Comparison of ENCODE assay signal across 11 mouse cellular contexts in the genomic region with DNA sequence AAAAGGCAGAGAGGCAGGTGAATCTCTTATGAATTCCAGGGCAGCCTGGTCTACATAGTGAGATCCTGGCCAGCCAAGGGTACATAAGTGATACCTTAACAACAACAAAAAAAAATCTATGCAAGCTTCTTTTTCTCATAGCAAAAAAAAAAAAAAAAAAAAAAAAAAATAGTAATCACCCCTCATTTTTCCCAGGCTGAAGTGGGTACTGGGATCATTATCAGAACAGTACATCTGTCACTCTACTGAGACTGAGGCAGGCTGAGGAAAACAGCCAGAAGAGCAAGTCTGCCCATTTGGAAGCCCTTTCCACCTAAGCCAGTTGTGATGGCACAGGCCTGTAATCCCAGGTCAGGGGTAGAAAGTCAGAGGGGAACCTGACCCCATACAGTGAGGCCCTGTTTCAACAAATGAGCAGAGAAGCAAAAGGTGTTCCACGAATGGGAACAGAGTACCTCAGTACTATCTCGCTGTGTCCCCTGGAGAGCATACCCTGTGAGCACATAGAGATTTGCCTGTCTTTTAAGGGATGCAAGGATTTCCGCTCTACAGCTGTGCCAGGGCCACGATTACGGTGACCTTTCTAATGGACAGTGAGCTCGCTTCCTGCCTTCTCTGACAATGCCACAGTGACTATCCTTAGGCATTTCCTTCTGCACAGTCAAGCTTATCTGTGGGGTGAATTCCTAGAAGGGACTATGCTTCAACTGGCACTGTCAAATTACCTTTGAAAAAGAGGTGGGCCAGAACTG. TPM values are rescaled to one million over a fixed set of nuclear protein-coding genes. Genes with fewer than 3 reads are reported as not detected.
DNase-seq lines count a peak whose midpoint lies in the region; ATAC-seq lines count a peak whose summit lies in the region.
"Had no signal": no experiment of that assay in that cellular context is flagged by ENCODE, and none has a peak within 500 bp of the region (broad histone marks: within the 10 kb centered on the region; RNA-seq: fewer than 3 reads in every experiment).

No protein-coding gene starts in this region.

- no peaks in the 10 kb centered on the region for H3K27me3 ChIP-seq in limb, embryonic 12.5 days
- no peaks in the 10 kb centered on the region for H3K27me3 ChIP-seq in limb, embryonic 10.5 days (ENCODE audit: low read depth, poor library complexity, severe bottlenecking)
- no peaks in the 10 kb centered on the region for H3K27me3 ChIP-seq in embryonic facial prominence, embryonic 15.5 days
- no peaks in the 10 kb centered on the region for H3K27me3 ChIP-seq in liver, embryonic 13.5 days
- H3K27me3 ChIP-seq in midbrain, embryonic 14.5 days (ENCODE audit: control insufficient read depth, insufficient read depth, low read length): 0 out of 2 replicates have a peak, but pooled peaks cover 2% of the 10 kb centered on the region

- H3K4me3 ChIP-seq in limb, embryonic 12.5 days (replicated peaks): no peak overlapping the region
- no peak overlapping the region for H3K4me3 ChIP-seq in limb, embryonic 10.5 days
- H3K4me3 ChIP-seq in embryonic facial prominence, embryonic 15.5 days (replicated peaks): no peak overlapping the region
- H3K4me3 ChIP-seq in liver, embryonic 13.5 days (replicated peaks): 0 out of 2 replicates have a peak overlapping the region, but pooled peaks have one; percentile 3
- H3K4me3 ChIP-seq in midbrain, embryonic 14.5 days (replicated peaks; ENCODE audit: low read depth, low read length): no peak overlapping the region
- H3K4me3 ChIP-seq: erythroblast, embryonic 14.5 days; hindbrain, embryonic 10.5 days had no signal

- ATAC-seq in limb, embryonic 12.5 days (ENCODE audit: insufficient number of reproducible peaks, insufficient read depth, low FRiP score, low TSS enrichment, low read depth): no peak
- no peak for ATAC-seq in embryonic facial prominence, embryonic 15.5 days (ENCODE audit: insufficient number of reproducible peaks, low FRiP score, low TSS enrichment, low read depth)
- no peak for ATAC-seq in liver, embryonic 13.5 days (ENCODE audit: low read depth)
- no peak for ATAC-seq in midbrain, embryonic 14.5 days (ENCODE audit: low FRiP score, low TSS enrichment)

- no peak overlapping the region for H3K4me2 ChIP-seq in limb, embryonic 12.5 days
- H3K4me2 ChIP-seq in embryonic facial prominence, embryonic 15.5 days (replicated peaks): no peak overlapping the region
- peak overlapping the region; percentile 99 for H3K4me2 ChIP-seq in liver, embryonic 13.5 days
- no peak overlapping the region for H3K4me2 ChIP-seq in midbrain, embryonic 14.5 days (ENCODE audit: low read length)

- no peak overlapping the region for H3K9ac ChIP-seq in limb, embryonic 12.5 days (replicated peaks)
- H3K9ac ChIP-seq in embryonic facial prominence, embryonic 15.5 days: no peak overlapping the region
- H3K9ac ChIP-seq in liver, embryonic 13.5 days: peak overlapping the region; percentile 96
- H3K9ac ChIP-seq in midbrain, embryonic 14.5 days (replicated peaks; ENCODE audit: low read length): no peak overlapping the region

- H3K36me3 ChIP-seq in limb, embryonic 12.5 days: peaks cover 12% of the 10 kb centered on the region; the same call in 1 of the 2 replicates
- H3K36me3 ChIP-seq in limb, embryonic 10.5 days: peaks cover 8% of the 10 kb centered on the region
- H3K36me3 ChIP-seq in embryonic facial prominence, embryonic 15.5 days: no peaks in the 10 kb centered on the region
- H3K36me3 ChIP-seq in liver, embryonic 13.5 days: peaks cover 9% of the 10 kb centered on the region
- H3K36me3 ChIP-seq in midbrain, embryonic 14.5 days (ENCODE audit: control insufficient read depth, insufficient read depth, low read length): no peaks in the 10 kb centered on the region

- peak overlapping the region; percentile 57; the same call in 1 of the 2 replicates for H3K27ac ChIP-seq in limb, embryonic 12.5 days
- H3K27ac ChIP-seq in limb, embryonic 10.5 days: no peak overlapping the region
- H3K27ac ChIP-seq in embryonic facial prominence, embryonic 15.5 days (replicated peaks): 0 out of 2 replicates have a peak overlapping the region, but pooled peaks have one; percentile 74
- peak overlapping the region; percentile 82 for H3K27ac ChIP-seq in liver, embryonic 13.5 days
- H3K27ac ChIP-seq in midbrain, embryonic 14.5 days (replicated peaks; ENCODE audit: low read depth, low read length): no peak overlapping the region

- WGBS in limb, embryonic 12.5 days: 59% methylated on average over 6 of the region's 6 CpGs
- 61% methylated on average over 6 of the region's 6 CpGs for WGBS in limb, embryonic 10.5 days
- WGBS in embryonic facial prominence, embryonic 15.5 days: 51% methylated on average over 6 of the region's 6 CpGs
- WGBS in liver, embryonic 13.5 days (ENCODE audit: insufficient replicate concordance): 30% methylated on average over 6 of the region's 6 CpGs
- WGBS in midbrain, embryonic 14.5 days: 59% methylated on average over 6 of the region's 6 CpGs

- H3K4me1 ChIP-seq in limb, embryonic 12.5 days (replicated peaks): peaks cover 87% of the 10 kb centered on the region
- H3K4me1 ChIP-seq in limb, embryonic 10.5 days: peaks cover 79% of the 10 kb centered on the region
- peaks cover 77% of the 10 kb centered on the region for H3K4me1 ChIP-seq in embryonic facial prominence, embryonic 15.5 days
- H3K4me1 ChIP-seq in liver, embryonic 13.5 days (replicated peaks): peaks cover 90% of the 10 kb centered on the region
- H3K4me1 ChIP-seq in midbrain, embryonic 14.5 days (ENCODE audit: control insufficient read depth, insufficient read depth, low read length): peaks cover 21% of the 10 kb centered on the region

- H3K9me3 ChIP-seq in limb, embryonic 12.5 days: no peaks in the 10 kb centered on the region
- H3K9me3 ChIP-seq in limb, embryonic 10.5 days (replicated peaks): no peaks in the 10 kb centered on the region
- no peaks in the 10 kb centered on the region for H3K9me3 ChIP-seq in embryonic facial prominence, embryonic 15.5 days (replicated peaks)
- no peaks in the 10 kb centered on the region for H3K9me3 ChIP-seq in liver, embryonic 13.5 days (replicated peaks)
- no peaks in the 10 kb centered on the region for H3K9me3 ChIP-seq in midbrain, embryonic 14.5 days (ENCODE audit: control insufficient read depth, low read length)
- H3K9me3 ChIP-seq: hindbrain, embryonic 10.5 days had no signal

- peak; percentile 60 for DNase-seq in adrenal gland, adult 2 months
- no peak for DNase-seq in adrenal gland, postnatal 36 days
- no peak for DNase-seq in limb, embryonic 10.5 days (ENCODE audit: low spot score)
- no peak for DNase-seq in liver, embryonic 13.5 days
- no peak for DNase-seq in adipocyte (ENCODE audit: low spot score)
- DNase-seq in midbrain, embryonic 14.5 days: no peak
- DNase-seq: thymus, postnatal 14 days had no signal

RNA-seq across cellular contexts. Expression of a gene that starts 5.1 kb away (rescaled TPM):
- 100 to 1,000 TPM; 280 to 306 TPM for total RNA-seq in adrenal gland, adult 2 months (2021)
- 45.4 and 51.9 TPM in 2 replicates for polyA plus RNA-seq in adrenal gland, adult 2 months (2012; rRNA removed)
- total RNA-seq in adrenal gland, postnatal 36 days (2021): 100 to 1,000 TPM; 309 to 387 TPM
- polyA plus RNA-seq in limb, embryonic 12.5 days (2016; fragmentation: Nextera tagmentation; extraction: Ambion mirVana): 40.0 and 43.1 TPM in 2 replicates
- 30.6 and 39.2 TPM in 2 replicates for polyA plus RNA-seq in limb, embryonic 10.5 days (2016; fragmentation: Nextera tagmentation; extraction: Ambion mirVana)
- polyA plus RNA-seq in embryonic facial prominence, embryonic 15.5 days (2015; fragmentation: Nextera tagmentation; extraction: Ambion mirVana): 41.1 and 41.7 TPM in 2 replicates
- polyA plus RNA-seq in liver, embryonic 13.5 days (2015; fragmentation: Nextera tagmentation; extraction: Ambion mirVana): 18.3 and 22.2 TPM in 2 replicates
- 7.3 and 14.8 TPM in 2 replicates for polyA plus RNA-seq in midbrain, embryonic 14.5 days (2014; fragmentation: Nextera tagmentation; extraction: Ambion mirVana)

Comparison
In these comparisons a context has a peak if more than half of its experiments do, and no peak if none do; other contexts are left out.
1. H3K27ac ChIP-seq: peak in limb, embryonic 12.5 days (single experiment), embryonic facial prominence, embryonic 15.5 days (single experiment) and liver, embryonic 13.5 days (single experiment); none in limb, embryonic 10.5 days (single experiment) and midbrain, embryonic 14.5 days (single experiment).